Comparison of ENCODE assay signal across 9 mouse cellular contexts in the genomic region with DNA sequence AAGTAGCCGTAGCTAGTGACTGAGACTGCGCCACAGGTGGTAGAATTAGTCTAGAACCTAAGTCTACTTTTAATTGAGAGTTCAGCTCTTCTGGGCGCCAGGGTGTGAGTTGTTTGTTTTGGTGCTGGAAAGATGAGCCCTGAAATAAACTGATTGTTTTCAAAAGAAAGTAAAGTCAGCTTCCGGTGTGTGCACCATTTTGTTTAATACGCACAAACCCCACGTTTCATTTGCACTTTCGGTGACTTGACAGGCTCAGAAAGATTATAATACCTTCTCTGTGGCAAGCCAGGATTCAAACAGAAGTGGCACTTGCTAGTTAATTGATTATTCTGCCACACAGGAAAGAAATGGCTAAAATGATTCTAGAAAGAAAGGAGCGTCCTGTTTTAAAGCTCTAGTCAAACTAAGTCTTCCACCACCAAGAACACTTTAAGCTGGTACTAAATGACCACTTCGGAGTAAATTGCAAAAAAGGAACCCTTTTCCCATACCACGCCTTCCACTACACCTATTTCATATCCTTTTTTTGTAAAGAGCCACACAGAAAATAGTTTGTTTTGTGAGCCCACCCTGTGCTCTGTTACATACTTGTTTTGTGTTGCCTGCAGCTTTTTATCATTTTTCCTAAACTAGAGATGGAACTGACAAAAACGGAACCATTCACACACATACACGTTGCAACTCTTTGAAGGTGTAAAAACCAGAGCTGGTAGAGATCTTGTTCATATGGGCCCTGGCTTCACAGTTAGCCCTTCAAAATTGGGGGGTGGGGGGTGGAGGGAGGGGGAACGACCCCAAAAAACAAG. TPM values are rescaled to one million over a fixed set of nuclear protein-coding genes. Genes with fewer than 3 reads are reported as not detected.
DNase-seq lines count a peak whose midpoint lies in the region; ATAC-seq and TF ChIP-seq lines count a peak whose summit lies in the region.
"Had no signal": no experiment of that assay in that cellular context is flagged by ENCODE, and none has a peak within 500 bp of the region (broad histone marks: within the 10 kb centered on the region; RNA-seq: fewer than 3 reads in every experiment).

No protein-coding gene starts in this region.

- no peaks in the 10 kb centered on the region for H3K27me3 ChIP-seq in liver, adult 2 months (ENCODE audit: control insufficient read depth, insufficient read depth, low read length)
- H3K27me3 ChIP-seq in hindbrain, embryonic 13.5 days, result no peaks in the 10 kb centered on the region
- no peaks in the 10 kb centered on the region for H3K27me3 ChIP-seq in midbrain, embryonic 13.5 days

- H3K79me2 ChIP-seq in liver, adult 2 months (ENCODE audit: control insufficient read depth, insufficient read depth, low read length), result peaks cover 25% of the 10 kb centered on the region; the same call in 1 of the 2 replicates

- no peak for ATAC-seq in hindbrain, embryonic 13.5 days (ENCODE audit: low FRiP score)
- ATAC-seq in midbrain, embryonic 13.5 days, result no peak

- TF ChIP-seq CTCF in liver, adult 2 months (IDR thresholded peaks at IDR 0.05; ENCODE audit: low read depth, low read length), result no peak
- no peak for TF ChIP-seq CTCF in bone marrow macrophage, adult 2 months (IDR thresholded peaks at IDR 0.05; ENCODE audit: low read depth, low read length)

- H3K36me3 ChIP-seq in liver, adult 2 months (ENCODE audit: control insufficient read depth, insufficient read depth, low read length), result peaks cover 7% of the 10 kb centered on the region
- no peaks in the 10 kb centered on the region; the same call in 1 of the 2 replicates for H3K36me3 ChIP-seq in hindbrain, embryonic 13.5 days
- H3K36me3 ChIP-seq in midbrain, embryonic 13.5 days, result no peaks in the 10 kb centered on the region

- H3K4me2 ChIP-seq in hindbrain, embryonic 13.5 days, result peak overlapping the region; percentile 69
- peak overlapping the region; percentile 70 for H3K4me2 ChIP-seq in midbrain, embryonic 13.5 days (replicated peaks)

- H3K9ac ChIP-seq in liver, adult 2 months (ENCODE audit: low read depth, low read length), result peak overlapping the region; percentile 71
- peak overlapping the region; percentile 79 for H3K9ac ChIP-seq in hindbrain, embryonic 13.5 days
- H3K9ac ChIP-seq in midbrain, embryonic 13.5 days (replicated peaks), result peak overlapping the region; percentile 93

- WGBS in liver, adult 2 months, result 5% methylated on average over 13 of the region's 13 CpGs
- 39% methylated on average over 13 of the region's 13 CpGs for WGBS in hindbrain, embryonic 13.5 days
- WGBS in midbrain, embryonic 13.5 days, result 40% methylated on average over 13 of the region's 13 CpGs

- peak overlapping the region; percentile 82 for H3K4me3 ChIP-seq in liver, adult 2 months (ENCODE audit: insufficient read depth, low read depth, low read length)
- peak overlapping the region; percentile 97 for H3K4me3 ChIP-seq in bone marrow macrophage, adult 2 months (ENCODE audit: insufficient read depth, low read length)
- peak overlapping the region; percentile 69 for H3K4me3 ChIP-seq in hindbrain, embryonic 13.5 days
- peak overlapping the region; percentile 80 for H3K4me3 ChIP-seq in midbrain, embryonic 13.5 days (replicated peaks)

- peak overlapping the region; percentile 80 for H3K27ac ChIP-seq in liver, adult 2 months (replicated peaks; ENCODE audit: insufficient read depth, low read depth, low read length)
- H3K27ac ChIP-seq in bone marrow macrophage, adult 2 months (ENCODE audit: insufficient read depth, low read depth, low read length), result peak overlapping the region; percentile 40
- peak overlapping the region; percentile 88 for H3K27ac ChIP-seq in hindbrain, embryonic 13.5 days
- H3K27ac ChIP-seq in midbrain, embryonic 13.5 days, result no peak overlapping the region

- DNase-seq in liver, adult 2 months (ENCODE audit: extremely low read depth, low read depth, low spot score), result peak; percentile 64
- no peak for DNase-seq in liver
- no peak for DNase-seq in adrenal gland, postnatal 10 days
- no peak for DNase-seq in adipocyte (ENCODE audit: low spot score)
- no peak for DNase-seq in layer of hippocampus, adult 9-11 months

- TF ChIP-seq POLR2A in liver, adult 2 months (IDR thresholded peaks at IDR 0.05; ENCODE audit: extremely low read depth, insufficient read depth, low read length), result no peak
- TF ChIP-seq POLR2A in bone marrow macrophage, adult 2 months (IDR thresholded peaks at IDR 0.05; ENCODE audit: borderline replicate concordance, low read depth, low read length), result no peak

- peaks cover 12% of the 10 kb centered on the region for H3K4me1 ChIP-seq in liver, adult 2 months (ENCODE audit: control insufficient read depth, insufficient read depth, low read length)
- H3K4me1 ChIP-seq in bone marrow macrophage, adult 2 months (ENCODE audit: control insufficient read depth, insufficient read depth, low read length), result peaks cover 8% of the 10 kb centered on the region
- H3K4me1 ChIP-seq in hindbrain, embryonic 13.5 days (replicated peaks), result peaks cover 30% of the 10 kb centered on the region
- peaks cover 23% of the 10 kb centered on the region for H3K4me1 ChIP-seq in midbrain, embryonic 13.5 days (replicated peaks)

- H3K9me3 ChIP-seq in hindbrain, embryonic 13.5 days, result no peaks in the 10 kb centered on the region
- H3K9me3 ChIP-seq in midbrain, embryonic 13.5 days, result no peaks in the 10 kb centered on the region

RNA-seq across cellular contexts. Expression of a gene that starts 1.0 kb away (rescaled TPM):
- 252 and 270 TPM in 2 replicates for total RNA-seq in liver, adult 2 months (2014; rRNA removed)
- 137 and 138 TPM in 2 replicates for polyA plus RNA-seq in liver, adult 2 months (2012; rRNA removed)
- polyA plus RNA-seq in bone marrow macrophage, adult 2 months (2012; ENCODE audit: insufficient read depth, insufficient read length, missing spikeins), result 67.2 and 75.0 TPM in 2 replicates
- polyA plus RNA-seq in hindbrain, embryonic 13.5 days (2015; fragmentation: Nextera tagmentation; extraction: Ambion mirVana), result 65.0 and 70.7 TPM in 2 replicates
- polyA plus RNA-seq in midbrain, embryonic 13.5 days (2015; fragmentation: Nextera tagmentation; extraction: Ambion mirVana), result 61.1 and 62.4 TPM in 2 replicates
- total RNA-seq in adrenal gland, postnatal 10 days (2021), result 1,000 to 10,000 TPM; 1,471 to 1,600 TPM

RNA-seq across cellular contexts. Expression of a gene that starts 1.1 kb away (rescaled TPM):
- 218 and 239 TPM in 2 replicates for total RNA-seq in liver, adult 2 months (2014; rRNA removed)
- polyA plus RNA-seq in liver, adult 2 months (2012; rRNA removed), result 106 and 124 TPM in 2 replicates
- 114 and 117 TPM in 2 replicates for polyA plus RNA-seq in bone marrow macrophage, adult 2 months (2012; ENCODE audit: insufficient read depth, insufficient read length, missing spikeins)
- 76.1 and 84.3 TPM in 2 replicates for polyA plus RNA-seq in hindbrain, embryonic 13.5 days (2015; fragmentation: Nextera tagmentation; extraction: Ambion mirVana)
- 72.2 and 73.2 TPM in 2 replicates for polyA plus RNA-seq in midbrain, embryonic 13.5 days (2015; fragmentation: Nextera tagmentation; extraction: Ambion mirVana)
- 100 to 1,000 TPM; 921 to 997 TPM for total RNA-seq in adrenal gland, postnatal 10 days (2021)

RNA-seq across cellular contexts. Expression of a gene that starts 49.5 kb away (rescaled TPM):
- total RNA-seq in liver, adult 2 months (2014; rRNA removed), result not detected in 2 replicates
- not detected in 2 replicates for polyA plus RNA-seq in liver, adult 2 months (2012; rRNA removed)
- not detected in 2 replicates for polyA plus RNA-seq in bone marrow macrophage, adult 2 months (2012; ENCODE audit: insufficient read depth, insufficient read length, missing spikeins)
- not detected in 2 replicates for polyA plus RNA-seq in hindbrain, embryonic 13.5 days (2015; fragmentation: Nextera tagmentation; extraction: Ambion mirVana)
- polyA plus RNA-seq in midbrain, embryonic 13.5 days (2015; fragmentation: Nextera tagmentation; extraction: Ambion mirVana), result not detected in 2 replicates
- total RNA-seq in adrenal gland, postnatal 10 days (2021), result under 1 TPM; 0.30 to 0.58 TPM

RNA-seq across cellular contexts. Expression of a gene that starts 50.1 kb away (rescaled TPM):
- total RNA-seq in liver, adult 2 months (2014; rRNA removed), result not detected in 2 replicates
- polyA plus RNA-seq in liver, adult 2 months (2012; rRNA removed), result not detected in 2 replicates
- polyA plus RNA-seq in bone marrow macrophage, adult 2 months (2012; ENCODE audit: insufficient read depth, insufficient read length, missing spikeins), result not detected in 2 replicates
- 6.4 and 7.2 TPM in 2 replicates for polyA plus RNA-seq in hindbrain, embryonic 13.5 days (2015; fragmentation: Nextera tagmentation; extraction: Ambion mirVana)
- 7.6 and 9.9 TPM in 2 replicates for polyA plus RNA-seq in midbrain, embryonic 13.5 days (2015; fragmentation: Nextera tagmentation; extraction: Ambion mirVana)
- total RNA-seq in adrenal gland, postnatal 10 days (2021), result not detected
- polyA plus RNA-seq: gonadal fat pad, adult 2 months had no signal

RNA-seq across cellular contexts. Expression of a gene that starts 51.1 kb away (rescaled TPM):
- not detected in 2 replicates for total RNA-seq in liver, adult 2 months (2014; rRNA removed)
- polyA plus RNA-seq in liver, adult 2 months (2012; rRNA removed), result not detected in 2 replicates
- polyA plus RNA-seq in bone marrow macrophage, adult 2 months (2012; ENCODE audit: insufficient read depth, insufficient read length, missing spikeins), result not detected in 2 replicates
- polyA plus RNA-seq in hindbrain, embryonic 13.5 days (2015; fragmentation: Nextera tagmentation; extraction: Ambion mirVana), result 14.0 and 15.0 TPM in 2 replicates
- 13.5 and 20.6 TPM in 2 replicates for polyA plus RNA-seq in midbrain, embryonic 13.5 days (2015; fragmentation: Nextera tagmentation; extraction: Ambion mirVana)
- under 1 TPM; 0.12 to 0.30 TPM for total RNA-seq in adrenal gland, postnatal 10 days (2021)
